Mouse (Mus musculus) gastrocnemius, adult 2 months (tissue): ENCODE results near the gene Kdm6b. TPM values are rescaled to one million over a fixed set of nuclear protein-coding genes. Genes with fewer than 3 reads are reported as not detected.
"Not testable (repeated sequence)": the region's sequence is repeated elsewhere in the genome, so short reads cannot be mapped to it uniquely, and the experiment has no call there.

Source experiments
- DNase-seq: peaks from one replicate; pipeline ENCODE4 v3.0.0; 2022
- H3K27ac ChIP-seq: fragments of 200-600 bp; 2 replicates; pipeline ENCODE4 v1.8.1; 2022; ENCODE audit warnings: mild to moderate bottlenecking
- H3K4me3 ChIP-seq: fragments of 200-600 bp; 2 replicates; pipeline ENCODE4 v1.8.1; 2022; ENCODE audit warnings: mild to moderate bottlenecking, moderate library complexity
- CTCF ChIP-seq: fragments of 200-600 bp; IDR thresholded peaks from 2 replicates; pipeline ENCODE4 v1.8.1; 2022; ENCODE audit warnings: antibody characterized with exemption, mild to moderate bottlenecking, moderate library complexity
- intact Hi-C: fragments of 180-260 bp; cut with DNase I; formaldehyde crosslinking; loops from one replicate; pipeline ENCODE4 v1.15.1; 2025
- total RNA-seq, 2 experiments: library from RNA; stranded (reverse); gene quantifications; 2 replicates each; pipeline ENCODE4 v1.2.3; 2021

Kdm6b gene
- total RNA-seq, 2 experiments from 2014 or later, result 23.9 to 24.5 TPM

DNA sequence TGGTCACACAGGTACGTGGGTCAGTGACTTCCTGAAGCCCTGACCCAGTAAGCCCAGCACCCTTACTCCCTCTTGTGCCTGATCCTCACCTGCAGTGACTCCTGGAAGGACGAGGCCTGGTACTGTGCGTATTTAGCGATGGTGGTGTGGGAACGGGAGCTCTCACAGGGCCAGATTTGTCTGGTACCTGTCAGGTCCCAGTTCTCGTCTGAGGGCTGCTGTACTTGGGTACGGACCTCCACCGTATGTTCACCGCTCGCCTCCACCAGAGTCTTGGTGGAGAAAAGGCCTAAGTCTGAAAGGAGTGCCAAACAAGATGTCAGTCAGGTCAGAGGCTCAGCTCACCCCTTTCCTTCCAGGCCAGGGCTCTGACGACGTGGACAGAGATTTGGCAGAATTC, 11.5 kb downstream of the Kdm6b start:
- intact Hi-C loops, result loop anchor here (1.0 kb wide), 3 partner anchors 17 to 111 kb away; no protein-coding TSS in a partner anchor
- no peak for TF ChIP-seq CTCF

DNA sequence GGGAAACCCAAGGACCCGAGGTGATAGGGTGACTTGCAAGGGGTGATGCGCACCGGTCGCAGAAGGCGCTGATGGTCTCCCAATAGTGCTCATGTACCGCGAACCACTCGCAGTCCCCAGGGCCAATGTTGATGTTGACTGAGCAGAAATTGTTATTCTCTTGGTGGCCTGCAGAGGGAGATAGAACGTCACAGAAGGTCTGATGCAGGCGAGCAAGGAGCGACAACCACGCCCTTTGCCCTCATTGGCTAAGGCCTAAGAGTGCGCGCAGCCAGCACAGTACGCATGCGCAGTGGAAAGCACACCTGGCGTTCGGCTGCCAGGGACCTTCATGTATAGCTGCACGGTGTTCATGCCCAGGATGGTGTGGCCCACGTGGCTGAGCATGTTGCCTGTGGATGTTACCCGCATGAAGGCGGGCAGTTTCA, 12.3 kb downstream of the Kdm6b start:
- peak; percentile 92 for DNase-seq
- peak overlapping the region; percentile 6; the same call in 1 of the 2 replicates for H3K4me3 ChIP-seq
- peak overlapping the region; percentile 61 for H3K27ac ChIP-seq
- intact Hi-C loops, result loop anchor here (1.0 kb wide), 3 partner anchors 18 to 112 kb away; no protein-coding TSS in a partner anchor
- TF ChIP-seq CTCF, result peak; percentile 90

More for the DNA sequence above, 11.5 kb downstream of the Kdm6b start:
- Histone ChIP-seq H3K4me3 (no peak overlapping the region), H3K27ac (peak overlapping the region; percentile 61; the same call in 1 of the 2 replicates)
- DNase-seq, result no peak

DNA sequence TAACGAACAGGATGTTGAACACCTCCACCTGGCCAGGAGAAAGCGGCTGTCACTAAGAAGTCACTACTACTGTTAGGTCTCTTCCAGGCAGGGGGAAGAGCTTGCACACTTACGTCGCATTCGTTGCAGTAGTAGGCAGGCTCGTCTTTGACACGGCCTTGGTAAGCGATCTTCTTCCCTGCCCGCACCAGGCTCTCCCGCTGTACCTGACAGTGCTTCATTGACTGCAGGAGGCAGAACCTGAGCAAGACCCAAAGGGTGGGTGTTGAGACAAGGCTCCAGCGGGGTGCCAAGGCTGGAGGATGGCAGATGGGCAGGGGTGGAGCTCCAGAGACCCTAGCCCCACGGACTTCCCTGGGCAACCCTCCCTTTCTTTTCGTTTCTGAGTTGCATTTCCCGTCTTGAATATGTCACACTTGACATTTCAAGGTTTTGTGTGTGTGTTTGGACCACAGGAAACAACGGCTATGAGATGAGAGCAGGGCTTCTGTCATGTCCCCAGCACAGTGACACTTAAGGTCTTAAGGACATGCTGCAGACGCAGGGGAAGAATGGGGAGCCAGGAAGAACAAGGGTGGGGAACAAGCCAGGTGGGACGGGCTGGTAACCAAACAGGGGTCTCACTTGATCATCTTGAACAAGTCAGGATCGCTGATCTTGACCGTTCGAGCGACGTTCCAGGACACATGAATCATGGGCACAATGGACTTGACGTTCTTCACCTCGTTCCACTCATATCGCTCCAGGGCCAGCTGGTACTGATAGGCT, 13.2 kb downstream of the Kdm6b start:
- Histone ChIP-seq H3K4me3 (peak overlapping the region; percentile 85), H3K27ac (peak overlapping the region; percentile 96)
- no peak for TF ChIP-seq CTCF
- intact Hi-C loops, result no loop called here
- peak; percentile 33 for DNase-seq

DNA sequence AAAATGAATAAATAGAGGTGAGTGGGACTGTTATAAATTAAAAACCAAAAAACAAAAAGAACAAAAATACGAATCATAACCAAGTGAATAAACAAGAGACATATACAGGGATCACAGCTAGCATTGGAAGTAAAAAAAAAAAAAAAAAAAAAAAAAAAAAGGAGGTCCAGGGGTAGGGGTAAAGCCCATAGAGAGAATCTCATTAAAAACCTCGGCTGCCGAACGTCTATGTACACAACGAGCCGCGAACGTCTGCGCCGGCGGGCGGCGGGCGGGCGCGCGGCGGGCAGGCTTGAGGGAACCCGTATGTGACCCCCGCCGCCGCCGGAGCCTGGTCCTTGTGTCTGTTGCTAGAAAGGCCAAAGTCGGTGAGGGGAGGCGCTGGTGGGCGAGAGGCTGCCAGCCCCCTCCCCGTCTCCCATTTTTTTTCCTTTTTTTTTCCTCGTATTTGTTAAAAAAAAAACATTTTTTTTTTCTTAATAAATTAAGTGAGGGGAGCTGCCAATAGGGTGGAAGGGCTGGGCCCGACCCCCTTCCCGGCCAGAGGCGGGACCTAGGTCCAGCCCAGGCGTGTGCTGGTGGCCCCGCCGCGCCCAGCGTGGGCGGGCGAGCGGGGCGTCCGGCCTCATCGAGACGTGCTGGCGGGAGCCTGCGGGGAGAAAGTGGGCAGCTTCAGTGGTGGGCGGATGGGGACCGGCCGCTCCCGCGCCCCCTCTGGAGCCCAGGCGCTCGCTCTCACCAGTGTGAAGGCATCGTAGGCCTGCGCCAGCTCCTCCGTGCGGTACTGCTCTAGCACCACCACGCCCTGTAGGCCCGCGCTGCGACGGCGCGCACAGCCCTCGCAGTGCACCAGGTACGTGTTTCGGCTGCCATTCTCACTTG, 14.0 kb downstream of the Kdm6b start:
- H3K27ac ChIP-seq, result peak overlapping the region; percentile 96
- intact Hi-C loops, result no loop called here
- DNase-seq, result peak; percentile 49
- TF ChIP-seq CTCF, result no peak; the same call in 1 of the 2 replicates
- peak overlapping the region; percentile 85 for H3K4me3 ChIP-seq

DNA sequence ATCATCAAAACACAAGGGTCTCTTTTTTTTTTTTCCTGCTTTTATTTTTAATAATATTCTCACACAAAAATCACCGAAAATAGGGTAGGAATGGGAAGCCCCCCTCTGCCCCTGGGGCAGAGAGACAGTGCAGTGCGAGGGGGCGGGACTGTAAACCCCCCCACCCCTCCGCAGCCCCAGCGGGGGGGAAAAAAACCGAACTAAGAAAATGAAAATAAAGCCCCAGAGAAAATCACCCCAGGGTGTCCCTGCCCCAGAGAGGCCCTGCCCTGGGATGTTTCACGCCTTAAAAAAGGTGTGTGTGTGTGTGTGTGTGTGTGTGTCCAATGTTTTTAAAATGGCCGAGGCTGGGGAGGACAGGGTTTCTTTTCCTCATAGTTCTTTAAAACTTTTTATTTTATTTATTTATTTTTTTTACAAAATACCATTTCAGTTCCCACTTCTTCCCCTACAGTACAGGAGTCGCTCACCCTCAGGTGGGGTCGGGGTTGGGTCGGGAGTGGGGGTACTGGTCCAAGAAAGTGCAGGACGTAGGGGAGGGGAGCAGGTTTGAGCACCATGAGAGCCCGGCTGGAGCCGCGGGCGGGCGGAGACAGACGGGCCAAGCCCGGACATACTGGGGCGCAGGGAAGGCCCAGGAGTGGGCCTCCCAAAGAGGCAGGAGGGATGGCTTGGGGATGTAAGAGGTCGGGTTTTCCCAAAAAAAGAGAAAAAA, 14.8 kb downstream of the Kdm6b start:
- no peak for TF ChIP-seq CTCF

DNA sequence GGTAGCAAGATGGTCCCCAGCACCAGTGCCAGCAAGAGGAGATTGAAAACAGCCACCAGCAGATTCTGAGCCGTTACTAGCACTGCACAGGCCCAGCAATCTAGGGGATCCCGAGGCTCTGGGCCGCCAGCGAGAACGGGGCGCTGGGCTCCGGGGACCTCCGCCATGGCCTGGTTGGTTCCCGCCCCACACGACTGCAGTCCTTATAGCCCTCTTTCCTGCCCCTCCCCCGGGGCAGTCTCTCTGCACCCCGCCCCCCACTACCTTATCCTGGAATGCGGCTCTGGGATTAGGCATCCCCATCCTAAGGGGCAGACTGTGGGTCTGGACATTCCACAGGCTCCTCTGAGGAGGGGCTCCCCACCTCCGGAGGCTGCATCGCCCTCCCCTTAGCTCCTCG, 15.4 kb downstream of the Kdm6b start, which contains the start of gene Tmem88:
Tmem88 (minus strand) TSS at position 176 of the 400 bp plus-strand sequence.
- TF ChIP-seq CTCF, result no peak
- Histone ChIP-seq H3K4me3 (peak within 1 kb of the TSS; percentile 85), H3K27ac (peak within 1 kb of the TSS; percentile 96)
- DNase-seq, result peak; percentile 65
- intact Hi-C loops, result no loop called here

More for the DNA sequence above, 14.8 kb downstream of the Kdm6b start:
- Histone ChIP-seq H3K4me3 (peak overlapping the region; percentile 85), H3K27ac (peak overlapping the region; percentile 96)
- intact Hi-C loops, result no loop called here
- peak; percentile 39 for DNase-seq

DNA sequence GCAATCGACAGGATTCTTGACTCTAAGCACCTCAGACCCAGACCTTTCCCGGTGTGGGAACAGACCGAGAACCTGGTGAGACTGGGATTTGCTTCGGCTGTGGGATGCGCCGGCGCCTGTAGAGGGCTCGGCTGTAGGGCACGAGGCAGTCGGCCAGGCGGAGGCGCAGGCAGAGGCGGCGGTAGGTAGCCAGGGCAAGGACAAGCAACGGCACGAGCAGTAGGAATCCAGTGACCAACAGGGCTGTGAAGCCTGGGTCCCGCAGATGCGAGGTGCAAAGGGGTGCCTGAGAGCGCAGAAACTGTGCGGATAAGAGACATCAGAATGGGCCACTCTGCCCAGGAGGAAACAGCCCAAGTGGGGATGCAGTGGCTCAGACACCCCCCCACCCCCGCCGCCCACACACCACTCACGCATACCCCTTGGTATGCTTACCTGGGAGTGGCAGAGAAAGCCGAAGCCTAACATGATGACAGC, 15.9 kb downstream of the Kdm6b start:
- peak; percentile 36 for DNase-seq
- no peak for TF ChIP-seq CTCF
- peak overlapping the region; percentile 85 for H3K4me3 ChIP-seq
- peak overlapping the region; percentile 96 for H3K27ac ChIP-seq
- intact Hi-C loops, result no loop called here

DNA sequence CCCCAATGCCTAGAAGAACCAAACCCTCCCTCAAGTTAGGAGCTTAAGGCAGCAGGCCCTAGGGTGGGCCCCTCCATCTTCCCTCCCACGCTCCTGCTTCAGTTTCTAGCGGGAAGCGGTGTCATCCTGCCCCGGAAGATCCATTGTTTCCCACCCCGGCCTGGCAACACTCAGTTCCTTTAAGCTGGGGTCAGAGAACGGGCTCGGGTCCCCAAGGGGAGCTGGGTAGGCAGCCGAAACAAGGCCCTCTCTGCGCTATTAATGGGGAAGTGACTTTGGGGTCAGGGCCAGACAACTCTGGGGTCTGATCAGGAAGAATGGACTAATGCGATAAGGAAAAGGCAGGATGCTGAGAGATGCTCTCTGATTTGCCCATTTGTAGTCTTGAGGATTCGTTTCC, 16.7 kb downstream of the Kdm6b start:
- intact Hi-C loops, result no loop called here

DNA sequence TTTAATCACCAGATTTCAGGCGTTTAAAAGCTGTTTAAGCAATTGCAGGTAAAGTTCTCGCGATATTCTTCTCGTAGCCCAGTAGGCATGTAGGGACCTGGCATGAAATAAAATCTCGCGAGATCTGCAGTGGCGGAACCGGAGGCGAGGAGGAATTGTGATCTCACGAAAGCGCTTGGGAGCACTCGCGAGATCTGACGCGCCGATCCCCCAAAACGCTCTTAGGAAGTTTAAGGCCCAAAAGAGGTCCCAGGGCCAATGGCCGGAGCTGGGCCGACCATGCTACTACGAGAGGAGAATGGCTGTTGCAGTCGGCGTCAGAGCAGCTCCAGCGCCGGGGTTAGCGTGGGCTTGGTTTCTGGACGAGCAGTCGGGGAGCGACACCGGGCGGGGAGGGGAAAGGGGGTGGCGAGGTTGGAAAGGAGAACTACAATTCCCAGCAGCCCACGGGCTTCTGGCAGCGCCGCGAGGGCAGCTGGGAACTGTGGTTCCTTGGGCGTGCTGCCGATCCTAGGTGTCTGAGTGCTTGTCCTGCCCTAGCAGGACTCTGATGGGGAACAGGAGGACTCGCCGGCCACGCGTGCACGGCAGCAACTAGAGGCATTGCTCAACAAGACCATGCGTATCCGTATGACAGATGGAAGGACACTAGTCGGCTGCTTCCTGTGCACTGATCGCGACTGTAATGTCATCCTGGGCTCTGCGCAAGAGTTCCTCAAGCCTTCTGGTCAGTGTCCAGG, 17.7 kb downstream of the Kdm6b start:
- intact Hi-C loops, result no loop called here
- DNase-seq, result peak; percentile 97
- peak overlapping the region; percentile 96 for H3K27ac ChIP-seq
- no peak for TF ChIP-seq CTCF
- H3K4me3 ChIP-seq, result peak overlapping the region; percentile 85

More for the DNA sequence above, 16.7 kb downstream of the Kdm6b start:
- peak; percentile 64 for DNase-seq
- Histone ChIP-seq H3K4me3 (peak overlapping the region; percentile 85), H3K27ac (peak overlapping the region; percentile 96)
- no peak for TF ChIP-seq CTCF

GRCm38 (mm10) chr11:69395235-69395633, 18.2 kb downstream of the Kdm6b start, which contains the start of the genes Naa38 and Cyb5d1:
Gene Naa38, plus strand, starts transcription at chr11:69395487.
Gene Cyb5d1, minus strand, starts transcription at chr11:69395631.
- intact Hi-C loops, result not testable (repeated sequence)
- H3K4me3 ChIP-seq, result peak within 1 kb of the TSS; percentile 85
- peak; percentile 92 for DNase-seq
- H3K27ac ChIP-seq, result peak within 1 kb of the TSS; percentile 96

- DNase-seq, intact Hi-C loops: not testable (repeated sequence)
- Histone ChIP-seq H3K27ac (peak overlapping the region; percentile 96), H3K4me3 (peak overlapping the region; percentile 85)
These were observed 18.8 kb downstream of the Kdm6b start for GRCm38 (mm10) chr11:69394591-69395167.
